Mouse (Mus musculus): ENCODE results near the gene Dnah2.

DNA sequence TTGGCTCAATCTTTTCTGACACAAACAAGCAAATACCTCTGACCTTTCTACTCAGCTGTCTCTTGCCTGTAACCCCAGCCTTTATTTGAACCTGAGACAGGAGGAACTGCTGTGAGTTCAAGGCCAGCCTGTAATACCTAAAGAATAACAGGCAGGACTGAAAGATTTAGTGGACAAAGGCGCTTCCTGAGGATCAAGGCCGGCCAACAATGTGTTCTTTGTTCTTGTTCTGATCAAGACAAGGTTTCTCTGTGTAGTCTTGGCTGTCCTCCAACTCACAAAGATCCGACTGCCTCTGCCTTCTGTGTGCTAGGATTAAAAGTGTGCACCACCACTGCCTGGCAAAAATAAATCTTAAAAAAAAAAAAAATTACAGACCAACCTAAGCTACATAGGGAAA lies 15.5 kb upstream of the Dnah2 start:
- no peak for TF ChIP-seq E2F4 (IDR thresholded peaks at IDR 0.05; ENCODE audit: borderline replicate concordance, low read depth, low read length)
- no peak for TF ChIP-seq NELFE (IDR thresholded peaks at IDR 0.05; ENCODE audit: low read depth, low read length)
- TF ChIP-seq SMC3 (IDR thresholded peaks at IDR 0.05; ENCODE audit: low read depth, low read length), result no peak
- TF ChIP-seq NRF1 (IDR thresholded peaks at IDR 0.05; ENCODE audit: insufficient read depth, low read depth, low read length, poor library complexity, severe bottlenecking), result no peak
- TF ChIP-seq CHD2 (IDR thresholded peaks at IDR 0.05; ENCODE audit: low read length), result no peak
- TF ChIP-seq CTCF (IDR thresholded peaks at IDR 0.05 in 2 of 3, conservative IDR thresholded peaks at IDR 0.05 in 1 of 3; ENCODE audit: control insufficient read depth in 1 of 3, insufficient read depth in 1 of 3, low read depth in 2 of 3, low read length in 3 of 3, poor library complexity in 1 of 3, severe bottlenecking in 1 of 3), result no peak
- TF ChIP-seq POLR2A (IDR thresholded peaks at IDR 0.05; ENCODE audit: control insufficient read depth in 1 of 2, insufficient read depth in 1 of 2, low read depth in 1 of 2, low read length in 2 of 2, poor library complexity in 1 of 2), result no peak
- TF ChIP-seq JUND (IDR thresholded peaks at IDR 0.05; ENCODE audit: low read depth, low read length), result no peak
- no peak for TF ChIP-seq MYC (IDR thresholded peaks at IDR 0.05; ENCODE audit: low read depth, low read length)
- TF ChIP-seq RAD21 (IDR thresholded peaks at IDR 0.05; ENCODE audit: low read depth, low read length), result no peak
- no peak for TF ChIP-seq HCFC1 (IDR thresholded peaks at IDR 0.05; ENCODE audit: low read depth, low read length)
- TF ChIP-seq EP300 (IDR thresholded peaks at IDR 0.05; ENCODE audit: low read depth in 1 of 2, low read length in 2 of 2), result no peak

Measured in MEL (cell line).